Mouse (Mus musculus): ENCODE measurements around the gene G6pc3. TPM values are rescaled to one million over a fixed set of nuclear protein-coding genes. Genes with fewer than 3 reads are reported as not detected.

The G6pc3 gene
- polyA plus RNA-seq, 1 experiment from 2014 or later, result 26.8 TPM

- Histone ChIP-seq H3K4me3 (no peak overlapping the region), H3K36me3 (peaks cover 34% of the 10 kb centered on the region), H3K4me1 (peaks cover 9% of the 10 kb centered on the region), H3K9ac (no peak overlapping the region), H3K4me2 (replicated peaks) (no peak overlapping the region), H3K27ac (no peak overlapping the region), H3K9me3 (replicated peaks) (no peaks in the 10 kb centered on the region), H3K27me3 (no peaks in the 10 kb centered on the region)
- no peak for ATAC-seq (ENCODE audit: low FRiP score)
- WGBS, result 87% methylated on average over 5 of the region's 5 CpGs
Observed at GRCm38 (mm10) chr11:102159781-102160180, 29.6 kb upstream of the G6pc3 start.

GRCm38 (mm10) chr11:102165971-102166722, 23.3 kb upstream of the G6pc3 start:
- no peak for ATAC-seq (ENCODE audit: low FRiP score)
- no peak overlapping the region for H3K4me3 ChIP-seq
- no peak overlapping the region for H3K9ac ChIP-seq
- peaks cover 76% of the 10 kb centered on the region for H3K36me3 ChIP-seq
- no peaks in the 10 kb centered on the region for H3K9me3 ChIP-seq (replicated peaks)
- no peaks in the 10 kb centered on the region for H3K4me1 ChIP-seq
- H3K27ac ChIP-seq, result no peak overlapping the region
- H3K27me3 ChIP-seq, result no peaks in the 10 kb centered on the region
- no peak overlapping the region for H3K4me2 ChIP-seq (replicated peaks)
- WGBS, result 78% methylated on average over 6 of the region's 6 CpGs

GRCm38 (mm10) chr11:102167539-102167938, 21.9 kb upstream of the G6pc3 start:
- H3K4me2 ChIP-seq (replicated peaks), result no peak overlapping the region
- 96% methylated on average over 5 of the region's 5 CpGs for WGBS

GRCm38 (mm10) chr11:102168689-102169088, 20.7 kb upstream of the G6pc3 start:
- no peaks in the 10 kb centered on the region for H3K4me1 ChIP-seq
- no peaks in the 10 kb centered on the region for H3K9me3 ChIP-seq (replicated peaks)
- WGBS, result 92% methylated on average over 5 of the region's 5 CpGs
- ATAC-seq (ENCODE audit: low FRiP score), result no peak
- no peak overlapping the region for H3K27ac ChIP-seq
- no peak overlapping the region for H3K4me3 ChIP-seq
- no peak overlapping the region for H3K9ac ChIP-seq
- no peaks in the 10 kb centered on the region for H3K27me3 ChIP-seq
- H3K4me2 ChIP-seq (replicated peaks), result no peak overlapping the region
- peaks cover 58% of the 10 kb centered on the region for H3K36me3 ChIP-seq

More at GRCm38 (mm10) chr11:102167539-102167938, 21.9 kb upstream of the G6pc3 start:
- Histone ChIP-seq H3K27me3 (no peaks in the 10 kb centered on the region), H3K9ac (no peak overlapping the region), H3K4me1 (no peaks in the 10 kb centered on the region), H3K27ac (no peak overlapping the region), H3K36me3 (peaks cover 67% of the 10 kb centered on the region), H3K9me3 (replicated peaks) (no peaks in the 10 kb centered on the region), H3K4me3 (no peak overlapping the region)
- ATAC-seq (ENCODE audit: low FRiP score), result no peak

GRCm38 (mm10) chr11:102179836-102180235, 9.6 kb upstream of the G6pc3 start:
- Histone ChIP-seq H3K4me1 (peaks cover 10% of the 10 kb centered on the region), H3K36me3 (peaks cover 53% of the 10 kb centered on the region), H3K4me3 (no peak overlapping the region), H3K9me3 (replicated peaks) (no peaks in the 10 kb centered on the region), H3K4me2 (replicated peaks) (no peak overlapping the region), H3K27ac (no peak overlapping the region), H3K9ac (no peak overlapping the region), H3K27me3 (no peaks in the 10 kb centered on the region)
- ATAC-seq (ENCODE audit: low FRiP score), result no peak

GRCm38 (mm10) chr11:102184253-102184645, 5.2 kb upstream of the G6pc3 start:
- H3K9ac ChIP-seq, result peak overlapping the region; percentile 94
- no peaks in the 10 kb centered on the region for H3K27me3 ChIP-seq
- H3K4me2 ChIP-seq (replicated peaks), result peak overlapping the region; percentile 61
- no peaks in the 10 kb centered on the region for H3K9me3 ChIP-seq (replicated peaks)
- H3K36me3 ChIP-seq, result peaks cover 18% of the 10 kb centered on the region
- H3K4me1 ChIP-seq, result peaks cover 12% of the 10 kb centered on the region
- 7% methylated on average over 7 of the region's 7 CpGs for WGBS
- peak overlapping the region; percentile 88 for H3K4me3 ChIP-seq
- H3K27ac ChIP-seq, result peak overlapping the region; percentile 97
- ATAC-seq (ENCODE audit: low FRiP score), result no peak

- ATAC-seq (ENCODE audit: low FRiP score), result peak; percentile 87
- under 1% methylated on average over 70 of the region's 70 CpGs for WGBS
Observed at GRCm38 (mm10) chr11:102184646-102185495, 4.5 kb upstream of the G6pc3 start, which contains the start of gene Lsm12. Gene Lsm12, minus strand, starts transcription at chr11:102185296.

GRCm38 (mm10) chr11:102185677-102186076, 3.7 kb upstream of the G6pc3 start:
- peaks cover 11% of the 10 kb centered on the region for H3K36me3 ChIP-seq
- peak overlapping the region; percentile 88 for H3K4me3 ChIP-seq
- H3K27me3 ChIP-seq, result no peaks in the 10 kb centered on the region
- peak overlapping the region; percentile 94 for H3K9ac ChIP-seq
- no peaks in the 10 kb centered on the region for H3K9me3 ChIP-seq (replicated peaks)
- H3K4me1 ChIP-seq, result peaks cover 18% of the 10 kb centered on the region
- WGBS, result 62% methylated on average over 3 of the region's 3 CpGs
- ATAC-seq (ENCODE audit: low FRiP score), result no peak
- peak overlapping the region; percentile 61 for H3K4me2 ChIP-seq (replicated peaks)
- peak overlapping the region; percentile 97 for H3K27ac ChIP-seq

More at GRCm38 (mm10) chr11:102184646-102185495, 4.5 kb upstream of the G6pc3 start, which contains the start of gene Lsm12:
- Histone ChIP-seq H3K4me2 (replicated peaks) (peak within 1 kb of the TSS; percentile 61), H3K4me1 (peaks cover 14% of the 10 kb centered on the region), H3K9ac (peak within 1 kb of the TSS; percentile 94), H3K9me3 (replicated peaks) (no peaks in the 10 kb centered on the region), H3K36me3 (peaks cover 14% of the 10 kb centered on the region), H3K4me3 (peak within 1 kb of the TSS; percentile 88), H3K27me3 (no peaks in the 10 kb centered on the region), H3K27ac (peak within 1 kb of the TSS; percentile 97)

- H3K27ac ChIP-seq, result no peak overlapping the region
- peaks cover 8% of the 10 kb centered on the region for H3K36me3 ChIP-seq
- H3K4me3 ChIP-seq, result no peak overlapping the region
- 82% methylated on average over 1 of the region's 1 CpGs for WGBS
- H3K27me3 ChIP-seq, result no peaks in the 10 kb centered on the region
- no peak overlapping the region for H3K9ac ChIP-seq
- no peak overlapping the region for H3K4me2 ChIP-seq (replicated peaks)
- peaks cover 23% of the 10 kb centered on the region for H3K4me1 ChIP-seq
- H3K9me3 ChIP-seq (replicated peaks), result no peaks in the 10 kb centered on the region
- ATAC-seq (ENCODE audit: low FRiP score), result no peak
Observed at GRCm38 (mm10) chr11:102186235-102186634, 3.2 kb upstream of the G6pc3 start.

- Histone ChIP-seq H3K27me3 (no peaks in the 10 kb centered on the region), H3K27ac (no peak overlapping the region), H3K9ac (0 out of 2 replicates have a peak overlapping the region, but pooled peaks have one; percentile 70), H3K4me3 (peak overlapping the region; percentile 54), H3K4me1 (peaks cover 19% of the 10 kb centered on the region), H3K36me3 (peaks cover 11% of the 10 kb centered on the region), H3K9me3 (replicated peaks) (no peaks in the 10 kb centered on the region), H3K4me2 (replicated peaks) (peak overlapping the region; percentile 76)
- ATAC-seq (ENCODE audit: low FRiP score), result peak; percentile 1; the same call in 1 of the 2 replicates
- WGBS, result 69% methylated on average over 6 of the region's 6 CpGs
Observed at GRCm38 (mm10) chr11:102188980-102189379, 440 bp upstream of the G6pc3 start.

GRCm38 (mm10) chr11:102190848-102191247, 1.4 kb downstream of the G6pc3 start:
- WGBS, result 44% methylated on average over 4 of the region's 4 CpGs
- Histone ChIP-seq H3K4me3 (peak overlapping the region; percentile 54; the same call in 1 of the 2 replicates), H3K9me3 (replicated peaks) (no peaks in the 10 kb centered on the region), H3K27me3 (no peaks in the 10 kb centered on the region), H3K9ac (0 out of 2 replicates have a peak overlapping the region, but pooled peaks have one; percentile 5), H3K4me1 (peaks cover 16% of the 10 kb centered on the region), H3K36me3 (peaks cover 30% of the 10 kb centered on the region), H3K4me2 (replicated peaks) (peak overlapping the region; percentile 76), H3K27ac (no peak overlapping the region)
- ATAC-seq (ENCODE audit: low FRiP score), result no peak

All from hindbrain, embryonic 12.5 days (tissue).